Mouse (Mus musculus): ENCODE data around the gene Mta1.

The Mta1 gene

GRCm38 (mm10) chr12:113097749-113098281 lies at the start of gene Mta1:
Gene Mta1 (plus strand): TSS chr12:113098278.
- peak; percentile 25 for DNase-seq (ENCODE audit: low spot score)

- peak; percentile 14 for DNase-seq (ENCODE audit: low spot score)
Observed at GRCm38 (mm10) chr12:113049836-113050235, 48.2 kb upstream of the Mta1 start.

GRCm38 (mm10) chr12:113050671-113051070 lies 47.4 kb upstream of the Mta1 start:
- peak; percentile 12 for DNase-seq (ENCODE audit: low spot score)

- DNase-seq (ENCODE audit: low spot score), result peak; percentile 31
Observed at GRCm38 (mm10) chr12:113051628-113052403, 46.3 kb upstream of the Mta1 start.

GRCm38 (mm10) chr12:113056089-113056488 lies 42.0 kb upstream of the Mta1 start:
- no peak for DNase-seq (ENCODE audit: low spot score)

- no peak for DNase-seq (ENCODE audit: low spot score)
Observed at GRCm38 (mm10) chr12:113060178-113060577, 37.9 kb upstream of the Mta1 start.

- DNase-seq (ENCODE audit: low spot score), result no peak
Observed at GRCm38 (mm10) chr12:113061606-113062005, 36.5 kb upstream of the Mta1 start.

- no peak for DNase-seq (ENCODE audit: low spot score)
Observed at GRCm38 (mm10) chr12:113062201-113062600, 35.9 kb upstream of the Mta1 start.

GRCm38 (mm10) chr12:113063700-113064099 lies 34.4 kb upstream of the Mta1 start:
- DNase-seq (ENCODE audit: low spot score), result no peak

GRCm38 (mm10) chr12:113068002-113068401 lies 30.1 kb upstream of the Mta1 start:
- DNase-seq (ENCODE audit: low spot score), result no peak

GRCm38 (mm10) chr12:113069389-113069788 lies 28.7 kb upstream of the Mta1 start:
- DNase-seq (ENCODE audit: low spot score), result no peak

- no peak for DNase-seq (ENCODE audit: low spot score)
Observed at GRCm38 (mm10) chr12:113071321-113071720, 26.8 kb upstream of the Mta1 start.

- DNase-seq (ENCODE audit: low spot score), result no peak
Observed at GRCm38 (mm10) chr12:113071827-113072226, 26.3 kb upstream of the Mta1 start.

- DNase-seq (ENCODE audit: low spot score), result no peak
Observed at GRCm38 (mm10) chr12:113073420-113074328, 24.4 kb upstream of the Mta1 start.

- peak; percentile 84 for DNase-seq (ENCODE audit: low spot score)
Observed at GRCm38 (mm10) chr12:113074329-113075062, 23.6 kb upstream of the Mta1 start, which contains the start of gene Tex22. Gene Tex22 (plus strand): TSS chr12:113074502.

- peak; percentile 90 for DNase-seq (ENCODE audit: low spot score)
Observed at GRCm38 (mm10) chr12:113075063-113075454, 23.0 kb upstream of the Mta1 start.

GRCm38 (mm10) chr12:113075486-113075885 lies 22.6 kb upstream of the Mta1 start:
- DNase-seq (ENCODE audit: low spot score), result no peak

GRCm38 (mm10) chr12:113087276-113087675 lies 10.8 kb upstream of the Mta1 start:
- no peak for DNase-seq (ENCODE audit: low spot score)

GRCm38 (mm10) chr12:113088026-113088425 lies 10.1 kb upstream of the Mta1 start:
- DNase-seq (ENCODE audit: low spot score), result no peak

- DNase-seq (ENCODE audit: low spot score), result no peak
Observed at GRCm38 (mm10) chr12:113089107-113089506, 9.0 kb upstream of the Mta1 start.

GRCm38 (mm10) chr12:113090053-113090452 lies 8.0 kb upstream of the Mta1 start:
- no peak for DNase-seq (ENCODE audit: low spot score)

- no peak for DNase-seq (ENCODE audit: low spot score)
Observed at GRCm38 (mm10) chr12:113097040-113097439, 1.0 kb upstream of the Mta1 start.

Measured in lung, postnatal 25 days (tissue).